Mouse (Mus musculus): ENCODE data around the gene Irf3. TPM values are rescaled to one million over a fixed set of nuclear protein-coding genes. Genes with fewer than 3 reads are reported as not detected.

Irf3 gene
- polyA plus RNA-seq, 1 experiment from 2014 or later = 84.6 TPM

DNA sequence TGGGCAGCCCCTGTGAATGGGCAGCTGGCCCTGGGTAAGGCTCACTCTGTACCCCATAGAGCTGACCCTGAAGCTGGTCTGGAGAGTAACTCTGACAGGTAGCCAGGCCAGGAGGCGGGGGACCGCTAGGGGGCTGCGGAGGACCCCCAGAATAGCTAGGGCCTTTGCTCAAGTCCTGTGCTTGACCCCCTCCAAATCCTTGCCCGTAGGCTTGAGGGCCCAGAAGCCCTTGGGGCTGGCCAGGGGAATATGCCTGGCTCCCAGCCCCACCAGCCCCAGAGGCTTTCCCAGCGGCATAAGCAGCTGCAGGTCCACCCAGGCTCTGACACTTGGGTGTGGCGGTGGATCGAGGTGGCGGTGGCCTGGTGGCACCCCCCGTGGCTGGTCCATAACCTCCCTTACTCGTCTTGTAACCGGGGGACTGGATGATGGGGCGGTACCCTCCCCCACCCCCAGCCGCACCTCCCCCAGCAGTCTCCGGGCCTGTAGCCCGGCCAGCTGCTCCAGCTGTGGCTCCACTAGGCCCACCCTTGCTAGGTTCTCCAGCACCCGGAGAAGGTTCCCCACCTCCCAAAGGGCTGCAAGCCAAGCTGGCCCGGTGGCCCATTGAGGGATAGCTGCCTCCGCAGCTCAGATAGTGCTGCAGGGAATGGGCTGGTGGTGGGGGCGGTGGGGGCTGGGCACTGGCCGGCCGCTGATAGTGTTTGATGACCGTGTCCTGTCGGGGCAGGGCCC, 51.6 kb downstream of the Irf3 start:
- no peak for ATAC-seq (ENCODE audit: low read depth)
- Histone ChIP-seq H3K9ac (ENCODE audit: low read depth, low read length) (no peak overlapping the region), H3K4me3 (ENCODE audit: low read depth, low read length) (no peak overlapping the region), H3K36me3 (ENCODE audit: control insufficient read depth, insufficient read depth, low read length) (peaks cover 67% of the 10 kb centered on the region), H3K4me2 (ENCODE audit: low read depth, low read length) (no peak overlapping the region), H3K9me3 (ENCODE audit: control insufficient read depth, low read length) (no peaks in the 10 kb centered on the region), H3K4me1 (ENCODE audit: control insufficient read depth, insufficient read depth, low read length) (no peaks in the 10 kb centered on the region), H3K27me3 (replicated peaks; ENCODE audit: control insufficient read depth, insufficient read depth, low read length) (no peaks in the 10 kb centered on the region), H3K27ac (replicated peaks; ENCODE audit: low read depth, low read length) (no peak overlapping the region)
- DNase-seq (ENCODE audit: low spot score) = no peak
- WGBS = 94% methylated on average over 15 of the region's 23 CpGs

DNA sequence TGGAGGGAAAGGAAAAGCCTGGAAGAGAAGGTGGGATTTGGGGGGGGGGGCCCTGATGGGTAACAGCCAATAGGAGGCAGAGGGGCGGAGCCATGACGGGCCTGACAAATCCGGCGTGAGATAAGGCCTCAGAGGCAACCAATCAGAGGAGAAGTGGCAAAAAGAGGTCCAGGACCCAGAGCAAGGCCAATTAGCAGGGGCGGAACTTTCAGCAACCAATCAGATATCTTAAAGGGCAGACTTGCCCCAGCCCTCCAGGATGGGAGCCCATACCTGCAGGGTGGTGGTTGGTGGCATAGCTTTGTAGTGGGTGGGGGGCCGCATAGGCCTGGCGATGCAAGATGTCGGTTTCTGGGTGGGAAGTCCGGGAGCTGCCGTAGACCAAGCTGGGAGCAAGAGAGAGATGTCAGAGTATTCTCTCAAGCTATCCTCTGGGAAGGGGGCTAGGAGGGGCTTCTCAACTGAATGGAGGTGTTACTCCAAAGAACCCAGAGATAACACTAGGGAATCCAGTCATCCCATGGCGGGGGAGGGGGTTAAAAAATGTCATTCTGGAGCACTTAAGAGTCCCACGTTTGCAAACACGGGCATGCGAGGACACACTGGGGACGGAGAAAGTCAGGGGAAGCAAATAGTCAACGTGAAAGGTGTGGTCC, 53.6 kb downstream of the Irf3 start:
- DNase-seq (ENCODE audit: low spot score) (peak; percentile 97), ATAC-seq (ENCODE audit: low read depth) (peak; percentile 41)
- Histone ChIP-seq H3K4me1 (ENCODE audit: control insufficient read depth, insufficient read depth, low read length) (no peaks in the 10 kb centered on the region), H3K27ac (replicated peaks; ENCODE audit: low read depth, low read length) (peak overlapping the region; percentile 99), H3K9ac (ENCODE audit: low read depth, low read length) (peak overlapping the region; percentile 91), H3K36me3 (ENCODE audit: control insufficient read depth, insufficient read depth, low read length) (peaks cover 47% of the 10 kb centered on the region), H3K4me3 (ENCODE audit: low read depth, low read length) (peak overlapping the region; percentile 92), H3K4me2 (ENCODE audit: low read depth, low read length) (peak overlapping the region; percentile 80), H3K9me3 (ENCODE audit: control insufficient read depth, low read length) (no peaks in the 10 kb centered on the region), H3K27me3 (replicated peaks; ENCODE audit: control insufficient read depth, insufficient read depth, low read length) (no peaks in the 10 kb centered on the region)
- WGBS = 2% methylated on average over 16 of the region's 16 CpGs

DNA sequence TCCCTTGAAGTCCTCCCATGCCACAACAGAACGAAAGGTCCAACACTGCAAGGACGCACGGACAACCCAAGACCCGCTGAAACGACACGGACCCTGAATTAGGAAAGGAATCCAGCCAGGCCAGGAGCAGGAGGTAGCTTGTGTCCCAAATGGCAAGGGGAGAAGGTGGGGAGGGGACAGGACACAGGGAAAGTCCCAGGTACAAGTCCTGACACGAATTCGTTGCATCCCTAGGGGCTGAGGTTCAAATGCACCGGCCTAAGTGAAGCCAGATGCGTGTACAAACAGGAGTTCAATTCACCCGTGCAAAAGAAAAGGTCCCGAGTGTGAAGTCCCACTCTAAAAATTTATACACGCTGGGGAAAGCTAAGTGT, 54.1 kb downstream of the Irf3 start:
- no peaks in the 10 kb centered on the region for H3K27me3 ChIP-seq (replicated peaks; ENCODE audit: control insufficient read depth, insufficient read depth, low read length)
- peak overlapping the region; percentile 80 for H3K4me2 ChIP-seq (ENCODE audit: low read depth, low read length)
- peak overlapping the region; percentile 99 for H3K27ac ChIP-seq (replicated peaks; ENCODE audit: low read depth, low read length)
- WGBS = under 1% methylated on average over 13 of the region's 13 CpGs
- no peaks in the 10 kb centered on the region for H3K4me1 ChIP-seq (ENCODE audit: control insufficient read depth, insufficient read depth, low read length)
- H3K9ac ChIP-seq (ENCODE audit: low read depth, low read length) = peak overlapping the region; percentile 91
- H3K9me3 ChIP-seq (ENCODE audit: control insufficient read depth, low read length) = no peaks in the 10 kb centered on the region
- ATAC-seq (ENCODE audit: low read depth) (no peak), DNase-seq (ENCODE audit: low spot score) (peak; percentile 33)
- H3K4me3 ChIP-seq (ENCODE audit: low read depth, low read length) = peak overlapping the region; percentile 92
- peaks cover 42% of the 10 kb centered on the region for H3K36me3 ChIP-seq (ENCODE audit: control insufficient read depth, insufficient read depth, low read length)

Small RNA genes within 50 kb of the gene (microRNA-seq; reads per million reads assigned to microRNA genes)
- not detected for gene Mir7054 (ENCODE audit: borderline number of aligned reads)

Other genes starting within 250 kb of the Irf3 start
- gene Vrk3, start 249.2 kb upstream of the Irf3 start, polyA plus RNA-seq (2014; fragmentation: Nextera tagmentation; extraction: Ambion mirVana) = 24.8 and 29.3 TPM in 2 replicates
- 1.1 and 1.7 TPM in 2 replicates for gene Zfp473, start 246.6 kb upstream of the Irf3 start, polyA plus RNA-seq (2014; fragmentation: Nextera tagmentation; extraction: Ambion mirVana)
- 47.0 and 51.1 TPM in 2 replicates for gene Nup62, start 181.6 kb upstream of the Irf3 start, polyA plus RNA-seq (2014; fragmentation: Nextera tagmentation; extraction: Ambion mirVana)
- gene Il4i1, start 181.3 kb upstream of the Irf3 start, polyA plus RNA-seq (2014; fragmentation: Nextera tagmentation; extraction: Ambion mirVana) = 0.78 and 1.4 TPM in 2 replicates
- 6.8 and 6.9 TPM in 2 replicates for gene Atf5, start 181.0 kb upstream of the Irf3 start, polyA plus RNA-seq (2014; fragmentation: Nextera tagmentation; extraction: Ambion mirVana)
- 69.0 and 78.6 TPM in 2 replicates for gene Akt1s1, start 148.7 kb upstream of the Irf3 start, polyA plus RNA-seq (2014; fragmentation: Nextera tagmentation; extraction: Ambion mirVana)
- 66.9 and 82.7 TPM in 2 replicates for gene Tbc1d17, start 148.6 kb upstream of the Irf3 start, polyA plus RNA-seq (2014; fragmentation: Nextera tagmentation; extraction: Ambion mirVana)
- 23.4 and 27.7 TPM in 2 replicates for gene Pnkp, start 140.5 kb upstream of the Irf3 start, polyA plus RNA-seq (2014; fragmentation: Nextera tagmentation; extraction: Ambion mirVana)
- 398 and 442 TPM in 2 replicates for gene Ptov1, start 127.9 kb upstream of the Irf3 start, polyA plus RNA-seq (2014; fragmentation: Nextera tagmentation; extraction: Ambion mirVana)
- 62.5 and 64.2 TPM in 2 replicates for gene Med25, start 104.9 kb upstream of the Irf3 start, polyA plus RNA-seq (2014; fragmentation: Nextera tagmentation; extraction: Ambion mirVana)
- 16.9 and 19.7 TPM in 2 replicates for gene Fuz, start 101.6 kb upstream of the Irf3 start, polyA plus RNA-seq (2014; fragmentation: Nextera tagmentation; extraction: Ambion mirVana)
- 73.5 and 79.8 TPM in 2 replicates for gene Ap2a1, start 68.2 kb upstream of the Irf3 start, polyA plus RNA-seq (2014; fragmentation: Nextera tagmentation; extraction: Ambion mirVana)
- 0.30 TPM in 1 of 2 replicates, not detected in the other for gene Tsks, start 54.4 kb upstream of the Irf3 start, polyA plus RNA-seq (2014; fragmentation: Nextera tagmentation; extraction: Ambion mirVana)
- gene Cpt1c, start 22.8 kb upstream of the Irf3 start, polyA plus RNA-seq (2014; fragmentation: Nextera tagmentation; extraction: Ambion mirVana) = 22.4 and 31.1 TPM in 2 replicates
- 173 and 178 TPM in 2 replicates for gene Prmt1, start 11.1 kb upstream of the Irf3 start, polyA plus RNA-seq (2014; fragmentation: Nextera tagmentation; extraction: Ambion mirVana)
- gene Bcl2l12, start 1.1 kb downstream of the Irf3 start, polyA plus RNA-seq (2014; fragmentation: Nextera tagmentation; extraction: Ambion mirVana) = 43.2 and 48.6 TPM in 2 replicates
- gene Scaf1, start 18.7 kb downstream of the Irf3 start, polyA plus RNA-seq (2014; fragmentation: Nextera tagmentation; extraction: Ambion mirVana) = 43.7 and 47.5 TPM in 2 replicates
- 50.5 and 52.3 TPM in 2 replicates for gene Rras, start 20.3 kb downstream of the Irf3 start, polyA plus RNA-seq (2014; fragmentation: Nextera tagmentation; extraction: Ambion mirVana)
- 12.8 and 13.7 TPM in 2 replicates for gene Prr12, start 55.2 kb downstream of the Irf3 start, polyA plus RNA-seq (2014; fragmentation: Nextera tagmentation; extraction: Ambion mirVana)
- 59.1 and 63.3 TPM in 2 replicates for gene Nosip, start 64.8 kb downstream of the Irf3 start, polyA plus RNA-seq (2014; fragmentation: Nextera tagmentation; extraction: Ambion mirVana)
- 20.9 and 22.2 TPM in 2 replicates for gene Prrg2, start 65.0 kb downstream of the Irf3 start, polyA plus RNA-seq (2014; fragmentation: Nextera tagmentation; extraction: Ambion mirVana)
- 587 and 592 TPM in 2 replicates for gene Rcn3, start 94.6 kb downstream of the Irf3 start, polyA plus RNA-seq (2014; fragmentation: Nextera tagmentation; extraction: Ambion mirVana)
- gene Fcgrt, start 106.2 kb downstream of the Irf3 start, polyA plus RNA-seq (2014; fragmentation: Nextera tagmentation; extraction: Ambion mirVana) = 120 and 129 TPM in 2 replicates
- 1,575 and 1,608 TPM in 2 replicates for gene Rps11, start 126.8 kb downstream of the Irf3 start, polyA plus RNA-seq (2014; fragmentation: Nextera tagmentation; extraction: Ambion mirVana)
- 1,594 and 1,619 TPM in 2 replicates for gene Rpl13a, start 131.1 kb downstream of the Irf3 start, polyA plus RNA-seq (2014; fragmentation: Nextera tagmentation; extraction: Ambion mirVana)
- 0.47 and 0.61 TPM in 2 replicates for gene Gm45713, start 138.6 kb downstream of the Irf3 start, polyA plus RNA-seq (2014; fragmentation: Nextera tagmentation; extraction: Ambion mirVana)
- 2.3 TPM in 2 replicates for gene Flt3l, start 138.8 kb downstream of the Irf3 start, polyA plus RNA-seq (2014; fragmentation: Nextera tagmentation; extraction: Ambion mirVana)
- 80.3 and 88.8 TPM in 2 replicates for gene Pih1d1, start 156.7 kb downstream of the Irf3 start, polyA plus RNA-seq (2014; fragmentation: Nextera tagmentation; extraction: Ambion mirVana)
- 36.8 and 39.4 TPM in 2 replicates for gene Aldh16a1, start 156.9 kb downstream of the Irf3 start, polyA plus RNA-seq (2014; fragmentation: Nextera tagmentation; extraction: Ambion mirVana)
- gene Slc17a7, start 166.3 kb downstream of the Irf3 start, polyA plus RNA-seq (2014; fragmentation: Nextera tagmentation; extraction: Ambion mirVana) = 0.87 and 1.3 TPM in 2 replicates
- gene Gfy, start 181.9 kb downstream of the Irf3 start, polyA plus RNA-seq (2014; fragmentation: Nextera tagmentation; extraction: Ambion mirVana) = 5.8 and 6.1 TPM in 2 replicates
- gene Pth2, start 183.3 kb downstream of the Irf3 start, polyA plus RNA-seq (2014; fragmentation: Nextera tagmentation; extraction: Ambion mirVana) = not detected in 2 replicates
- 1.5 TPM in 2 replicates for gene Ccdc155, start 207.2 kb downstream of the Irf3 start, polyA plus RNA-seq (2014; fragmentation: Nextera tagmentation; extraction: Ambion mirVana)
- gene Dkkl1, start 214.5 kb downstream of the Irf3 start, polyA plus RNA-seq (2014; fragmentation: Nextera tagmentation; extraction: Ambion mirVana) = 6.3 and 8.5 TPM in 2 replicates
- 112 and 142 TPM in 2 replicates for gene Tead2, start 218.1 kb downstream of the Irf3 start, polyA plus RNA-seq (2014; fragmentation: Nextera tagmentation; extraction: Ambion mirVana)
- gene Cd37, start 241.5 kb downstream of the Irf3 start, polyA plus RNA-seq (2014; fragmentation: Nextera tagmentation; extraction: Ambion mirVana) = 2.4 and 4.8 TPM in 2 replicates
- 0.11 and 0.38 TPM in 2 replicates for gene Slc6a16, start 243.4 kb downstream of the Irf3 start, polyA plus RNA-seq (2014; fragmentation: Nextera tagmentation; extraction: Ambion mirVana)